Mouse (Mus musculus): ENCODE measurements around the gene Ppil4.
"Not testable (repeated sequence)": the region's sequence is repeated elsewhere in the genome, so short reads cannot be mapped to it uniquely, and the experiment has no call there.

Gene Ppil4

DNA sequence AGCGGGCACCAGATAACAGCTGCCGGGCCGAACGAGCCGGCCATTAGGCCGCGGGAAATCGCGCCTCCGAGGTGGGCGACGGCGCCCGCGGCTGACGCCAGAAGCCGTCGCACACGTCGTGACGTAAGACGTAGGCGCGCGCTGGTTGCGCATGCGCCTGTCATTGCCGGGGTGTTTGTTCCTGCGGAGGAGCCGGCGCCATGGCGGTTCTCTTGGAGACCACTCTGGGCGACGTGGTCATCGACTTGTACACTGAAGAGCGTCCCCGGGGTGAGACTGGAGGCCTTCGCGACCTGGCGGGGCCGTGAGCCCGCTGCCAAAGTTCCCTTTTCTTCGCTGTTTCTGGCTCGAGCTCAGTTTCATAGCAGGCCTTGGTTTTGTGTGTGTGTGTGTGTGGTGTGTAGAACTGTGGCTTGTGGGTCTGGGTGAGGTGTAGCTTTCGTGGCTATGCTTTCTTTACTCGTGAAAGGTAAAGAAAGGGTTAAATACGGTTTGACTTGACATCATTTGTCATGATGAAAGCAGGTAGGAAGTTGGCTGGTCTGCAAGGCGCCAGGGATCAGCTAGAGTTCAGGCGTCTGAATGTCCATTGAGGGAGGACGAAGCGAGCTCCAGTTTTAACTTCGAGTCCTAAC, at the start of gene Ppil4, which contains the start of gene Ginm1:
TSS of gene Ppil4 (plus strand) at position 141 of the 635 bp plus-strand sequence.
TSS of gene Ginm1 (minus strand) at position 74 of the 635 bp plus-strand sequence.
- peak; percentile 72 for DNase-seq (ENCODE audit: low spot score)

DNA sequence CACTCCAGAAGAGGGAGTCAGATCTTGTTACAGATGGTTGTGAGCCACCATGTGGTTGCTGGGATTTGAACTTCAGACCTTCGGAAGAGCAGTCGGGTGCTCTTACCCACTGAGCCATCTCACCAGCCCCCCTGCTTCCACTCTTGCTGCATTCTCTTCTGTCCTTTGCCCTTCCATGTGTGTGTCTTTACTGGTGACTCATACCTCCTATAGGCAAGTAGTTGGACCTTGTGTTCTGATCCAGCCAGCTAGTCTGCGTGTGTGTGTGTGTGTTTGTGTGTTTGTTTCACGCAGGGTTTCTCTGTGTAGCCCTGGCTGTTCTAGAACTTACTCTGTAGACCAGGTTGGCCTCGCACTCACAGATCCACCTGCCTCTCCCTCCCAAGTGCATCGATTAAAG, 47.2 kb upstream of the Ppil4 start:
- not testable (repeated sequence) for DNase-seq (ENCODE audit: low spot score)

DNA sequence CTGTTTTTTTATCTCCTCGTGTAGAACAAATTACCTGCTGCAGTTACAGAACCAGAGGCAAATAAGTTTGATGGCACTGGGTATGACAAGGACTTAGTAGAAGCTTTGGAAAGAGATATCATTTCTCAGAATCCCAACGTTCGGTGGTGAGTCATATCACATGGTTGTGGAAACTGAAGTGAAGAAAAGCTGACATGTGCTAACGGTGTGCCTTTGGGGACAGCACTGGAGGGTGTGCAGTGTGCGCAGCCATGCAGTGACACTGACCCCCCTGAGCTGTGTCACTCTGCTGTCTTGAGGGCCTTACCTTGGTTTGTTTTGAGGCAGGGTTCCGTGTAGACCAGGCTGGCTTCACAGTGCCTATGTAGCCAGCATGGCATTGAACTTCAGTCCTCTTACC, 43.9 kb upstream of the Ppil4 start:
- no peak for DNase-seq (ENCODE audit: low spot score)

DNA sequence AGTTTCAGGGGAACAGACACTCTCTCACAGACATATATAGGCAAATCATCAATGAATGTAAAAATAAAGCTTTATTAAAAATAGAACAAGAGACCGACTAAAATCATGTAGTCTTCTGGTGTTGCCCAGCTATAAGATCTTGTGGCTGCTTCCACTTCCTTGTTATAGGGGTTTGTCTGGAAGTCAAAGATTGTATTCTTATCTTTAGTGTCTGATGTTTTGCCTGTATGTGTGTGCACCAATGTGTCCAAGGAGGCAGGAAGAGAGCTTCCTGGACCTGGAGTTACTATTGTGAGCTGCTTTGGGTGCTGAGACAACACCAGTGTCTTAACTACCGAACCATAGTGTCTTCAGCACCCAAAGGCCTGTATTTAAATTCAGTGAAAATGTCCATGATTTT, 35.1 kb upstream of the Ppil4 start:
- no peak for DNase-seq (ENCODE audit: low spot score)

DNA sequence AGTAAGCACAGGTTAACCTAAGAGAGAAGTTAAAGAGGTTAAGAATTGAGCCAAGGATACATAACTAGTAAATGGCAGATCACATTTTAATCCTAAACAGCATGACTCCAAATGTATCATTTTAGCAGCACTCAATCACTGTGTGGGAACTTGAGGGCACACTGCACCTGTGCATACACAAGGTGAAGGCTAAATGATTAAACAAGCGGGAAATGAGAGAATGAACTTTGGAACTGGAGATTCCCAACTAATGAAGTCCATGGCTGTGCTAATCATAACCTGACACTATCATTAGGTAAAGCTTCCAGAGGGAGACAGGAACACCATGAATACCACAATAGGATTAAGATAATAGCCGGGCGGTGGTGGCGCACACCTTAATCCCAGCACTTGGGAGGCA, 20.3 kb upstream of the Ppil4 start:
- no peak for DNase-seq (ENCODE audit: low spot score)

DNA sequence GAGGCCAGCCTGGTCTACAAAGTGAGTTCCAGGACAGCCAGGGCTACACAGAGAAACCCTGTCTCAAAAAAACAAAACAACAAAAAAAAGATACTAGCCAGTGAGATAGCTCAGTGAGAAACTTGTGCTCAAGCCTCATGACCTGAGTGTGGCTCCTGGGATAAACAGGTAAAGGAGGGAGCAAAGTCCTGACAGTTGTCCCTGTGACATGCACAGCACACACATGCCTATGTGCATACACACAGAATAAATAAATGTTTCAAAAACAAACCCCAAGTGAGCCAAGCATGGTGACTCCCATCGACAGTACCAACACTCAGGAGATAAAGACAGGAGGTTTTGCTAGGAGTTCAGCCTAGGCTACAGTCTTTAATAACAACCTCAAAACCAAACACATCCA, 19.9 kb upstream of the Ppil4 start:
- no peak for DNase-seq (ENCODE audit: low spot score)

DNA sequence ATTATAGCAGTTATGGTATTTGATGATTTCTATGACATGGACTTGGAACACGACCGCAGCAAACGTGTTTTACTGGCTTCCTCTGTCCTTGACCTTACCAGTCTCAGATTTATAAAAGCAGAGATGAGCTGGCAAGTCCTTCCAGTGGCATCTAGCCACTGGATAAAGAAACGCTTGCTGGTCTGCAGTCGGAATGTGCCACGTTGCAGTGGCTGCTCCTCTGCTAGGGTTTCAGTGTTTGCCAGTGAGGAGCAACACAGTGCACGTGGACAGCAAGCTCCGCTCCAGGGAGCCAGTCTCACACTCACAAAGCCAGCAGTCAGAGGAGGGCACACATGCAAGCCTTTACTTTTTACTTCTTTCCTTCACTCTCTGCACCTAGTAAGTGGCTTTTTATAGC, 17.3 kb upstream of the Ppil4 start:
- DNase-seq (ENCODE audit: low spot score): no peak

DNA sequence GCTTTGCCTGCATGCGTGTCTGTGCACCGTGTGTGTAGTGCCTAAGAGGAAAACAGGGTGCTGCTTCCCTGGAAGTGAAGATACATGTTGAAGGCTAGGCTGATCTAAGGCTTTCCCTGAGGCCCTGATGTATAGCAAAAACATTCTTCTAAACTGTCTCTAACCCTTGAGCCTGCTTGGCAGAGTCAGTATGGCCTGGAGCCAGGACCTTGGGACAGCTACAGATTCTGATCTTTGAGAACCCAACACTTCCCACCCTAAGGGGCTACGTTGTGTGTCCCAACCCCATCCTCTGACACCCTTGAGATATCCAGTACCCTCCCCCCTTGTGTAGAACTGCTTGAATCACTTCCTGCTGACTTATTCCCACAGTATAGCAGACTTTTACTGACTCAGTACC, 14.3 kb upstream of the Ppil4 start:
- DNase-seq (ENCODE audit: low spot score): no peak

DNA sequence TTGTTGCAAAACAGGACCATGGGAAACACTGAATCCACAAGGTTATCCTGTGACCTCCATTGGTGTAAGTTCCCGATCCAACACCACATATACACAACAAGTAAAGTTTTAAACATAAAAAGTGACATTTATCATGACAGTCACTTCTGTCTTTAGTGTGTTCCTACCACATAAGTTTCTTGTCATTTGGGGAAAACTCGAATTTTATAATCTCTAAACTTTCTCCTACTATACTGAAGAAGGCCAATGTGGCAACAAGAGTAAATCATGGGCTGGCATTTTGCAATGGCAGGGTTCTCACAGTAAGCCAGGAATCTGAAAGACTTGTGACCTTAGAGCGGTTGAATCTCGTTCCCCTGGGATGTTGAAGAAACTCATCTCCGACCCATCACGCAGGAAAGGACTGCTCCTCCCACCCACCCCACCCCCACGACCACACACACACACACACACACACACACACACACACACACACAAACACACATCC, 12.9 kb upstream of the Ppil4 start:
- DNase-seq (ENCODE audit: low spot score): no peak

DNA sequence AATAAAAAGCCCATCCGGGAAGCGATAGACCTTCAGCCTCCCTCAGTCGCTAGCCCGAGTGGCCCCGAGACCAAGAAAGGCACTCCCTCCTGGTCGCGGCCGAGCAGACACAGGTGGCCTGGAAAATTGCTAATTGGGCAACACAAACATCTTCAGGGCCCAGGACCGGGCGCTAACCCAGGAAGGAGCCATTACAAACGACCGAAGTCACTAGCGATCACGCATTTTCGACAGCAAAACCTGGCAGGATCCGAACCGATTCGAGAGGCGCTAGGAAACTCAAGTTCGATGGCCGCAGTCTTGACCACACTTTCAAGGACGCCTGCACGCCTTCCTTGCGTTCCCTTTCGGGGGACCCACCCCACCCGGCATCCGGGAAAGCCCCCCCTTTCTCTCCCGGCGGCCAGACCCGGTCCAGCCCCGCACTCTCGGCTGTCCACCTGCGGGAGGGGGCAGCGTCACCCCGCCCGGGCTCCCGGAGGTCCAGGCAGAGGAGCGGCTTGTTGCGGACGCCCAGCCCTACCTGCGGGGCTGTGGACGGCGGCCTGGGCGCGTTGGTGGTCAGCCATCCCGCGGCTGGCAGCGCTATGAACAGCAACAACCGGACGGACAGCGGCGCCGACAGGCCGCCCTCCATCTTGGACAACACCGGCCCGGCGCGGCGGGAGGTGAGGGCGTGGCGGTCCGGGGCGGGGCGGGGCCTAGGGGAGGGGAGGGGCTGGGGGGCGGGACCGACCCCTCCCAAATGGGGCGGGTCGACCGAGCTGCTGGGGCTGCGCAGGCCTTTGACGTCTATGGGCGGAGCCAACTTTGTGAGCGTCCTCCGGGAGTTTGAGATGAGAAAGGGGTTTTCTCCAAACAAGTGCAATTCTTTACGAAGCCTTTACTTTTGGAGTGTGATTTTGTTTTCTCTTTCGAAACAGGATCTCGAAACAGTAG, 12.2 kb upstream of the Ppil4 start:
- peak; percentile 52 for DNase-seq (ENCODE audit: low spot score)

DNA sequence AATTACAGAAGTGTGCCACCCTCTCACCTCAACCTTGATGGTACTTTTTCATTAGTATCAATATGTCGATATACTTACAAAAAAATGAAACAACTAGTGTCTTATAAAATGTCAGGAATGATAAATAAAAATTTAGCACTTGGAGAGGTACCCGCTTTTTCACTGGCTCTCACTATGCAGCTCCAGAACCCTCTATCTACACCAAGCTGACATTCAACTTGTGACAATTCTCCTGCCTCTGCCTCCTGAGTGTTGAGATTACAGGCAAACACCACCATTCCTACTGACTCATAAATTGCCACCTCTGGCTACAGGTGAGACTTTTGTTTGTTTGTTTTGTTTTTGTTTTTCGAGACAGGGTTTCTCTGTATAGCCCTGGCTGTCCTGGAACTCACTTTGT, 11.5 kb upstream of the Ppil4 start:
- DNase-seq (ENCODE audit: low spot score): no peak

DNA sequence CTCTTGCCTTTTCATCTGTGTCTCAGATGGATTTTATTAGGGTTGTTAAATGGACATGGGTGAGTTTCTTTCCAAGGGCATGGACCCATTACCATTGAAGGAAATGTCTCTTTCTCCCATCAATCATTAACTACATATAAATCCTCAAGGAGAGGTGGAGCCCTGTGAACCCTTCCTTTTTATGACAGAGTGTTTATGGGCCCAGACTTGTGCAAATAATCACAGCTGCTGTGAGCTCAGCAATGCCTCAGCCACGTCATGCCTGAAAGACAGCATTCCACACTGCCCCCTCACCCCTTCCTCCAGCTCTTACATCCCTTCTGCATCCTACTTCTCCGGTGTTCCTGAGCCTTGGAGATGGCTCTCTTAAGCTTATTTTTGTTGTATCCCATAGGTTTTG, 5.4 kb upstream of the Ppil4 start:
- no peak for DNase-seq (ENCODE audit: low spot score)

DNA sequence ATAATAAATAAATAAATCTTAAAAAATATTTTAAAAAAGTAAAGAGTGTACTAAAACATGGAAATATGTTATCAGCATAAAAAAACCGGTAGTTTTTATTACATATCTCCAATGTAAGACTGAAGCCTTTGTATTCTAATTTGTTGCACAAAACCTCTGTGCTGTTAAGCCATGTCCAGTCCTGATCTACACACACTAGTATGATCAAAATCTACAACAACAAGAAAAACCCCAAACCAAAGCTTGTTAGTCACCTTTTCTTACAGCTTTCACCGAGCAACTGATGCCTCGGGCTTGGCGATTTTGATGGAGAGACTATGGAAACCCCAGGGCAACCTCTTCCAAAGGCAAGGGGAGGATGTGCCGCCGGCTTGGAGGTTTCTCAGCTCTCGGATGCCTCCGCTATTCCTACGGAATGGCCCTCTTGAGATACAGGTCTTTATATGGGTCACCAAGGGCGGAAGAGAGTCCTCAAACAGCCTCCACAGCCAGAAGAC, 389 bp upstream of the Ppil4 start:
- no peak for DNase-seq (ENCODE audit: low spot score)

DNA sequence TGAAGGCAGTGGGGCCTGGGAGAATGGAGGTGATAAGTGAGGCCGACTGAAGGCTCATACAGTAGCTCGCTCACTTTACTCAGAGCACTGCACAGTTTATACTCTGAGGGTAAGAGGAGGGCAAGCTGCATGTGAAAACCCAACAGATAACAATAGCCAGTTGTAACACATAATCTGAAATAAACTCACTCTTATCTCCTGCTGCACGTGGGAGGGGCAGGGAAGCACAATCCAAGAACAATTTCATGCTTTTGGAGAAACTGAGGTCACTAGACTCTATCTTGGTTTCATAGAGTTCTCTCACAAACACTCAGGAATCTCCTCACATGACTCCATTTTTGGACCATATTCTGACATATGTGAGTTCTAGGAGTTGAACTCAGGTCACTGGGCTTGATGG, 8.6 kb downstream of the Ppil4 start:
- DNase-seq (ENCODE audit: low spot score): no peak

DNA sequence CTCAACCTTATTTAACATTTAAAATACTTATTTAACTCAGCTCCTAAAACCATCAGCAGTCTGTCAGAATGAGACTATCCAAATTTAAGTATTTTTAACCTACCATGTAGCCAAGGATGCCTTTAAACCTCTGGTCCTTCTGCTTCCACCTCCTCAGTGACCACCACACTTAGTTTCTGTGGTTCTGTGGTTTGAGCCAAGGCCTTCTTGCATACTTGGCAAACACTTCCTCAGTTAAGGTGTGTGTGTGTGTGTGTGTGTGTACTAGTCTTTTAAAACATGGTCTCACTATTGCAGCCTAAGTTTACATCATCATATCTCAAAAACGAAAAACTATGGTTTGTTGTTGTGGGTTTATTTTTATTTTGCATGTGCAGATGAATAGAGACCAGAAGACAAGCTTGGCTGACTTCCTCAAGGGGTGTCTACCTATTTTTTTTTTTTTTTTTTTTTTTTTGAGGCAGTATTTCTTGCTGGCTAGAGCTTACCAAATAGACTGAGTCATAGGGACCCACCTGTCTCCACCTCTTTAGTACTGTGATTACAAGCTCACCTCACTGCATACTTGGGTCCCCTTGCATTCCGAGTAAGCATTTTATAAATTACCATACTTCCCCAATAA, 9.9 kb downstream of the Ppil4 start:
- DNase-seq (ENCODE audit: low spot score): no peak

DNA sequence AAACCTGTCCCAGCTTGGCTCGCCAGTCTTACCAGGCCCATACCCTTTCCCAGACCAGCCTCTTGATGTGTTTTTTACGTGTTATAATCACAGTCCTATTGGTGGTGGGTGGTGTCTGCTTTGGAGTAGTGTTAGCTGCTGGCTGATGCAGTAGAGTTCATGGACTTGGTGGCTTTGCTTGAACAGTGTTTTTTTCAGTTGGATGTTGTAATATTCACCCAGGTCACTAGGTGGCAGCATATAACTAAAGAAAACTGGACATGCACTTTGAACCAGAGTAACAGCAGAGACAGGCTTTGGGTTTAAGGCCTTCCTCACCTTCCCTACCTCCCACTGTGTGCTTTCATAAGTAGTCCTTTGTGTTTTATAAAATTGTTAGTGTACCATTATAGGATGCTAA, 17.2 kb downstream of the Ppil4 start:
- peak; percentile 45 for DNase-seq (ENCODE audit: low spot score)

DNA sequence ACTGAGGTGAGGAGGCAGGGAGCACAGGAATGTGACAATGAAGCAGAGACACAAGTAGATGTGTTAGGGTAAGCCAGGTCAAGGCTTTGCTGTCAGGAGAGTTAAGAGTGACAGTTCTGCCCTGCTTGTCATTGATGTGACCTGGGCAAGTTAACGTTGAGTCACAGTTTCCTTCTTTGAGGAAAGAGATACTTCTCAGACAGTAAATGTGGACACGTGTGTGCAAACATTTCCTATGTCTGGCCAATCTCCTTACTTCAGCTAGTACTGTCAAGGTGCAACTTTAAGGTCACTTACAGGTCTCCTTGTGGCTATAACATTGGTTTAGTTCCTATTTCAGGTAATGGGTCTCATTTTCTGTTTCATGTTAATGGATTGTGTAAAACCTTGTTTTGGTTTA, 23.8 kb downstream of the Ppil4 start:
- DNase-seq (ENCODE audit: low spot score): no peak

DNA sequence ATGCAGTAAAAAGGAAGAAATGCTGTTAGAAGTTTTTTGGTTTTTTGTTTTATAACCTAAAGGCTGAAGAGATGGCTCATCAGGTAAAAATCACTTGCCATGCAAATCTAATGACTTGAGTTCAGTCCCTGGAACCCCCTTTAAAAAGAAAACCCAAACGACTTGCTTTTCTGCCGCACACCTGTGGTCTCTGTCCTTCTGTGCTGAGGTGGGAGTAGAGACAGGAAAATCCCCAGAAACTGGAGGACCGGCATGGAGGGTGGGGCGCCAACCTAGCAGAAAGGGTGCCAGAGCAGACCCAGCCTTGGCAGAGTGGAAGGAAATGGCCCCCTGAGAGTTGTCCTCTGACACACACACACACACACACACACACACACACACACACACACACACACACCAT, 26.0 kb downstream of the Ppil4 start:
- DNase-seq (ENCODE audit: low spot score): no peak

DNA sequence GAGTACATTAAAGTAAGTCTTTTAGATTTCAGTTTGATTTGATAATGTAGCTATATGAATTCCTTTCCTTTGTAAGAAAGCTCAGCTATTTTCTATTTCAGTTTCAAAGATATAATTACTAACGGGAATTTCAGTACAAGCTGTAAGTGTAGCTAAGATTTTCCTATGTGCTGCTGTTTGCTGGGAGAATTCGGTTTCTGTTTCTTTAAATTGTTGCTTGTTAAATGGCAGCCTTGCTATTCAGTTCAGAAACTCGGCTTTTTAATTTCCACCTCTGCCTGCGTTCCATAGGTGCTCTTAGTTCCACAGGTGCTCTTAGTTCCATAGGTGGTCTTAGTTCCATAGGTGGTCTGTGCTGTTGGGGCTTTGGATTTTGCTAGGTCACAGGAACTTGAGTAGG, 26.5 kb downstream of the Ppil4 start:
- no peak for DNase-seq (ENCODE audit: low spot score)

DNA sequence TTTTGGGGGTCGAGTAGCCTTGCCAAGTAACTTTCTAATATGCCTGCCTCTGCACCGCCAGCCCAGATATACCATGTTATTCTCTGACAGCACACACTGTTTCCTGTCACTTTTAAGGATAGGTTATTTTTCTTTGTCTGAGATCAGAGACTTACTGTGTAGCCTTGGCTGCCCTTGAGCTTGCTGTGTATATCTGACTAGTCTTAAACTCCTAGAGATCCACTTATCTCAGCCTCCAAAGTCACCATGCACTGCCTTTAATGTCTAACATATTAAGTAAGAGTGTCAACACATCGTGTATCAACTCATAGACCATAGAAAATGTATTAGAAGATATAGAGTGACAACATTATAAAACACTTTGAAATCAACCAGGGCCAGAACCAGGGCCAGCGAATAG, 26.9 kb downstream of the Ppil4 start:
- no peak for DNase-seq (ENCODE audit: low spot score)

DNA sequence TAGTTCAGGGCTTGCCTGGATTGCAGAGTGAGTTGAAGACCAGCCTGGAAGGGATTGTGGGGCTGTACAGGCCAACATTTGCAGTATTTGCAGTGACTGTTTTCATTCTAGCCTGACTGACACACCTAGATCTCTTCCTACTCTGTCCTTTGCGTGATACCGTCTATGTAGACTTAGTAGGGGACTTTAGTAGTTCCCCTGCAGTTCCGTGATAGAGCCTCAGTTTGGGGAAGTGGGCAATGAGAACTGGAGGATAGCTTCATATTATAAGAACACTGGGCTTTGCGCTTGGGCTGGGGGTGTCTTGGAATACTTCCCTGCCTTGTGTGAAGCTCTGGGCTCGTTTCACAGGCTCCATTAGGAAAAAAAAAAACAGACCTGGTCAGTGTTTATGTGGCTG, 27.5 kb downstream of the Ppil4 start:
- DNase-seq (ENCODE audit: low spot score): no peak

DNA sequence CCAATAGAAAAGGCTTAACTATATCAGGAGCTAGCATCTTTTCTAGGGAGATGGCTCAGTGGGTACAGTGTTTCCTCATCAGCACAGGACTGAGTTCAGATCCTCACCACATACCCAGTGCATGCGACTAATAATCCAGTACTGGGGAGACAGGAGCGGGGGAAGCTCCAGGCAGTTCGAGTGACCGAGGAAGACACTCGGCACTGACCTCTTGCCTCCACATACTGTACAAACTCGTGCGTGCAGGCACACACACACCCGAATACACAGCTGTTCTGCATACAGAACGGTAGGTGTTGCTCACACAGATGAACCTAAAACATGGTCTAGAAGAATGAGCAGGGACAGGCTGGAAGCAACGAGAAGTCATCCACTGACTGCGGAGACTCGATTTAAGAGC, 29.3 kb downstream of the Ppil4 start:
- DNase-seq (ENCODE audit: low spot score): no peak

Measured in layer of hippocampus, adult 9-10 months (tissue).